Mouse (Mus musculus) embryo, embryonic 10 days (tissue): Measurements from ENCODE around the gene Eya4.

Experiments used
- DNase-seq: peaks from one replicate; pipeline ENCODE4 v3.0.0-alpha.2; 2015; ENCODE audit warnings: low spot score

Gene Eya4

DNA sequence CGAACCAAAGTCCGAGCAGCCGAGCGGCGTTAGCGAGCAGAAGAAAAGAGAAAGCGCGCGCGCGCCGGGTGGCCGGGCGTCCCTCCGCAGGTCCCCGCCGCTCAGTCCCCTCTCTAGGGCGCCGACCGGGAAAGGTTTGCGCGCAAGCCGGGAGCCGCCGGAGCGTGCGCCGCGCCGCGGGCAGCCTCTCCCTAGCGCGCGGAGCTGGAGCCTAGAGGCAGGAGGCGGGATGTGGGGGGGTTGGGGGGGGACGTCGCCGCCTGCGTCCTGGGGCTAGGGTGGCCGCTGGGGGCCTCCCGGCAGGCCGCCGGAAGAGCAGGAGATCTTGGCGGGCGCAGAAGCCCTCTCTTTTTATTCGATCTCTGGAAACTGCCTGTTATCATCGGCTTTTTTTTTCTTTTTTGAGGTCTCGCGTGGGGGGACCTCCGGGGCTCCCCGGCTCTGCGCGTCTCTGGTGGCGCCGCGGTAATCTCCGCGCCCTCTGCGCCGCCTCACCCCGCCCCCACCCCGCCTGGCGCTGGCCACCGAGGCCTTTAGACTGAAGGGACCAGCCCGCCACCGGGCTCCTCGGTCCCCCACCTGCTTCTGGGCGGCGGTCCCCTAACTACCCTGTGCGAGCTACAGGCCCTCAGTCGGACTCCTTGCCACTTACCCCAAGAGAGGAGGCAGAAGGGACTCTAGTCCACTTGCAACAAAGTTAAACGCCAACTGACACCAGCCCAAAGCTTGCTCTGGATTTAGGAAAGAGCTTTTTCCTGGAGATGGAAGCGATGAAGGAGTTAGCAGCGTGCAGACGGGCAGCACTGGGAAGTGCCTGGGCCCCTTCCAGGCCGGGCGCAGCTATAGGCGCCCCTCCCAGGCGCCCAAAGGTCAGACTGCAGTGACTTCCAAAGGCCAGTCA lies at the start of gene Eya4:
Eya4 (minus strand) TSS at position 776 of the 901 bp plus-strand sequence.
- DNase-seq, result peak; percentile 66

DNA sequence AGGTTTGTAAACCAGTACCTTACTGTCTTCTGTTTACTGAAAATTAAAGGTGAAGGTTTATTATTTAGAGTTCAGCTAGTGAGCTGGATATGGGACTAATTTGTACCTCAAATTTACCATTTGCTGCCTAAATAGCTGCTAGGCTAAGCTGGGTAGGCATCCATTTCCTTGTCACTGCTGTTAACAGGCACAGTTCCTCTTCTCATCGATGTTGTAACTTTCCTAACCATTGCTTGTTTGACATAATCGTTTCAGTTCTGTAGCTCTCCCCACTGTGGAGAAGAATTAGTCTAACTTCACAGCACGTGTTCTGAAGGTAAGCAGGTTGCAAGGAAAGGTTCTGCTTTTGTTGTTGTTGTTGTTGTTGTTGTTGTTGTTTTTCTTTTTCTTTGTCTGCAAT lies 44.8 kb upstream of the Eya4 start:
- no peak for DNase-seq

DNA sequence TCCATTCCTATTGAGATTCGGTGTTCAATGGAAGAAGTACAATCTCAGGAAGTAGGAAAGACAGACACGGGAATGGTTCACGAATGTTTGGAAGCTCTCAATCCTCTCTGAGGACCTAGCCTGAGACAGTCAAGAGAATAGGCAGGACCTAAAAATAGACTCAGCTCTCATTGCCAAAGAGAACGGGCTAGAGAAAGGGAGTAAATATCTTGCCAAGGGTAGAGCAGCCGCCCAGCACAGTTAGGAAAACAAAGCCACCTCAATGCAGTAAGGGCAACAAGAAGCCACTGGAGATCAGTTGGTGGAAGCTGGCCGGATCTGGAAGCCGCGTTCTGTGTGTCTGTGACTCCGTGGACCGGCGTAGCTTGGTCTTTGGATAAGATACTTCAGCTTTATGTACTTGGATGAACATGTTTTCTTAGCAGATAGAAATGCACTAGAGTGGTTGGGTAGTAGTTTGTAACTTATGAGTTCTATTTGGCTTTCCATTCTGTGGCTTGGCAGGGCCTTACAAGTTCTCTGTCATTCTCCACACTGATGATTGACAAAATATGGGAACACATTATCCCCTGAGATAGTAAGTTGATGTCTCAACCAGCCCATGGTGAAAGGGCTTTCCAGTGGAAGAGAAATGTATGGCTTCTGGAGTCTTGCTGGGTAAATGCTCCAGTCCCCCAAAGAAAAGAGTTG lies 44.1 kb upstream of the Eya4 start:
- DNase-seq, result no peak

DNA sequence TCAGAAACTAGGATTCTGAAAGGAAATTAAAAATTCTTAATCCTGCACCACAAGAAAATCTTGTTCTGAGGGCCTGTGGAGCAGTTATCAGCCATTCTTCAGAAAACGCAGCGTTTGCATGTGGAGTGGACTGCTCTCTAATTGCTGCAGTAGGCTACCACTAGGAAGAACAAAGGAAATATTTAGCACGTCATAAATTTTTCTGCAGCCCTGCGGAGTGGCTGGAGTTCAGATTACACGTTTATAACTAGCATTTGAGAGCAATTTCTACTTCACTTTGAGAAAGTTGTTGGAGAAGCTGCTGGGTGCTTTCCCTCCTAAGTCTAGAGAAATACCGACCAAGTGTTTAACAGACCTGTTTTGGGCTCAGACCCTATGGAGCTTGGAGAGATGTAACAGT lies 43.6 kb upstream of the Eya4 start:
- DNase-seq, result no peak

DNA sequence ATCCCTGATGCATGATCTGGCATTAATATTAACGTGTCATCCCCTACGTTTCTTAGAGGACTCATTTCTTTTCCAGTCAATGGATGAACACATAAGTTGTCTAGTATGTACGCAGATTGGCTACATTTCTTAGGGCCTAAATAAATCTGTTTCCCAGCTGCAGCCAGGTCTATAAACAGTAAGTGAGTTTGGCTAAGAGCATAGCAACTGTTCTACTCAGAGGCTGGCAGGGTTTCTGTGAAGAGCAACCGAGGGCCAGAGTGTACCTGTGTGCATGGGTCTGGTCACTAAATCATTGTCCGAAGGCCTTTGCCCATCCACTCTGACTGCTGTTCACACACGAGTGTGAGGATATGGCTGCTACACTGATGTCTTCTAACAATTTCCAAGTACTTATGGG lies 13.3 kb upstream of the Eya4 start:
- no peak for DNase-seq

DNA sequence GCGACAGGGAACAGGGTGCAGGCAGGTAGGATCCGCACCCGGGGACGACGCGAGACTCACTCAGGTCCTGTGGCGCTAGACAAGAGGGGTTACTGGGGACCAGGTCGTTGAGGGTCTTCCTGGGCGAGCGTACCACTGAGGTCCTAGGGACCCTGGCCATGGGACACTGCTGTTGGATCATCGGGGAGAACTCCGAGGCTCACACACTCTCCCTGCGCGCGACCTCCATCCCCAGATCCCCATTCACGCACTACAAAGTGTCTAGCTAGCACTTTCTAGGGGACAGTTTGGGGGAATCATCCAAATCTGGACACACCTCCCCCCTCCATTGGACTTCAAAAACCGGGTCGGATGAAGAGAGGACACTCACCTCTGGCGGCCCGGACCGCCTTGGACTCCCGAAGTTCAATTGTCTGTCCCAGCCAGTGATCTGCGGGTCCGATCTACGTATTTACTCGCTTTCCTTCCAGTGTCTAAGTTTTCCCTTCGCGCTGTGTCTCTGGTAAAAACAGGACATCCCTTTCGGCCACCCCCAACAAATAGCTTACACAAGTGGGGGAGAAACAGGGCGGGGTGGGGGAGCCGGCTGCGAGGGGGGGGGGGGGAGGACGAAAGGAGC lies 1.1 kb downstream of the Eya4 start:
- DNase-seq, result peak; percentile 61

DNA sequence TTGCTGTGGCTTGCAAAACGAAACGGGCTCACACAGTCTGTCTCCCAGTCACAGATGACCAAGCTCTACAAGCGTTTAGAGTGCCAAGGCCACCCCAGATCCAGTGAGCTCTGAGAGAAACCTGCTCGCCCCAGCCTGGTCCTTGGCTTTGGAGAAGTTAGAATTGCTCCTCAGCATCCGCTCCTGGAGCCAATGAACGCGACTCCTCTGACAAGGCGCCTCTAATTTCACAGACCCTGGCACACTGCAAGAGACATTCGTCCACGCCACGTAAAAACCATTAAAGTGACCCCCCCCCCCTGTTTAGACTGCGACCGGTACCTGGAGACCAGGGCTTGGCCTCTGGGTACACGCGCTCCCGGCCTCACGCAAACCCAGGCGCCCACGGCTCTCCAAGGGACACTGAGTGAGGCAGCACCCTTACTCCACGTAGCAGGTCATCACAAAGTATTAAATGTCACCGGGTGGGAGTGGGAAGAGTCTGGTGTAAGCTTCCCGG lies 1.6 kb downstream of the Eya4 start:
- peak; percentile 52 for DNase-seq

DNA sequence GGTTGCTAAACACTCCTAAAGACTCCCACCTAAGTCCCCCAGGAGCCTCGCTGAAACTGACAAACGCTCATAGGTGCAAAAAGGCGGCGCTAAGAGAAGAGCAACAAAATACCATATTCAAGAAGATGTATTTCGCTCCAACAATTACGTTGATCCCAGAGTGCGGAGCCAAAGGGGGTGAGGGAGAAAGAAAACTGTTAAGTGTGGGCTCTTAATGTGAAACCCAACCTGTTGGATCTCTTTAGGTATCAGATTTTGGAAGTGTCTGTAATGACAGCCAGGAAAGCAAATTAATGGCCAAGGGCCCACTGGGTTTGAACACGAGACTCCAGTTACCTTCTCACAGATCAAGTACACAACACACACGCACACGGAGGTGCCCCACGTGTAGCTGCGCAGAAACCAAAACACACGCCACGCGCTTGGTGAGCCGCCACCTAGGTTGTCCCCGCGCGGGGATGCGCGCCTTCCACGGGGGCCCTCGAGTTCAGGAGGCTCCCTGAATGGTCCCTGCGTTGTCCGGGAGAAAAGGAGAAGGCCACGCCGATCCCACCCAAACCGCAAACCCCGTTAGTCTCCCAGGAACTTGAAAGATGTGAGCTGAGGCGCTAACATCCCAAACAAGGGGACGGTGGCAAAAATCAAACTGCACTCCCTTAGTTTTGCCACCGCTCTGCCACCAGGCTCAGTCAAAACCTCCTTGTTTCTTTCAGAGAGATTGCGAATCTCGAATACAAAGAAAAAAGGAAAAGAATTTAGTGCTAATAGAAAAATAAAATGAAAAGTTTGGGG lies 2.3 kb downstream of the Eya4 start:
- peak; percentile 35 for DNase-seq

DNA sequence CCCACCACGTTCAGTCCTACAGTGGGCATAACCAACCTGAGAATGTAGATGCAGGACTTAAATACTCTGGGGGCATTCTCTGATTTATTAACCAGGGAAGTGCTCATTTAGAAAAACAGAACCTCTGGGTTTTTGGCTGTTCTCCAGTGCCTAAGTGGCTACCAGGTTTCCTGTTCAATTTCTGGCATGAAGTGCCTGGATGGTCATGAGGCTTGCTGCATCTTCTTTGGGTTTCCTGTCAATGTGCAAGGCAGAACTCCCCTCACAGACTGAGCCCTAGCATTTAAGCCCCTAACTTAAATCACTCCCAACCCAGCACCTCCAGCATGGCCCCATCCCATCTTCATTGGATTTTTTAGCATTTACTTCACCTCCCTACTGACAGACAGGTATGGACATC lies 13.3 kb downstream of the Eya4 start:
- DNase-seq, result no peak

DNA sequence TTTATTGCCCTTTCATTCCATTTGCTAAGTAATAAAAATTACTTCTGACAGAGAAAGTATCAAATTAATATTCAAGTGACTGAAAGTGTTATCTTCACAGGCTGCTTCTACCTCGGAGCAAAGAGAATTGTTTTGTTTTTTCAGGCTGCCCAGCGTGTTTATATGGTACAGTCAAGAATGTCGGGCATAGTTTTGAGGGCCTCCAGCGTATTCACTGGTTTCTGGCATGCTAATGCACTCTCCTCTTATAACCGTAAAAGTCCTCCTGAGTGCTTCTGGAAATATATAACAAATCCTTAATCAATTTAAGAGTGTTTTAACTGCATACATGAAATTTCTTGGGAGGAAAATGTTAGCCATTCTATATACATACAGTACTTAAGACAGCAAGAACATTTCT lies 17.8 kb downstream of the Eya4 start:
- DNase-seq, result no peak

DNA sequence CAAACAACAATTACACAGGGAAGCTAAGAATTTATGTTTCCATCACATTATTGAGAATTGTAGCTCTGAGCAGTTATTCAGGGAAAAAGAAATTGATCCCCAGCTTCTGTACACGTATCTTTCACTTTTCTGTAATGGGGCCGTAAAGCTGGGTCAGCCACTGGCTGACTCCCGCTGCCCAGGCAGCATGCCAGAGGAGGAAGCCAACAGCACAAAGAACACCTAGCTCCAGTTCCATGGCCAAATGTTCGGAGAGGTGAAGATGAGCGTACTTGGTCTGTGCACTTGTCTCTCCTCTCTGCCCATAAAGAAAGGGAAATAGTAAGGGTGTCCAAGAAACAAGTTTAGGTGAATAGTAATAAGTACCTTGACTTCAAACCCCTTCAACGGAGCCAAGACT lies 22.9 kb downstream of the Eya4 start:
- no peak for DNase-seq

DNA sequence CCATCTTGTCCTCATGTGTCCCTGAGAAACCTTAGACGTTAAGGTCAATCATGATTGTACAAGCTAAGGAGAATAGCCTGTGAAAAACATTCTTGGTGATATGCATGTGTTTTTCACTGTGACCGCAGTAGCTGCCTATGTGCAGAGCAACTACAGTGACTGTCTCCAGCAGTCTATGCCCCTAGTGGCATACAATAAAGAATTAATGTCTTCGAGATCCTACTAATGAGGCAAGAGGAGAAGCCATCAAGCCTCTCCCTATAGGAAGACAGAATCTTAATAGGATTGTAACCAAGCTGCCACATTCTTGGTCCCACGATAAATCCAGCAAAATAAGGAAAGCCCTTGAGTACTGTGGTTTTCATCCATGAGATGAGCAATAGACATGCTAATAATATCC lies 28.3 kb downstream of the Eya4 start:
- DNase-seq, result no peak

DNA sequence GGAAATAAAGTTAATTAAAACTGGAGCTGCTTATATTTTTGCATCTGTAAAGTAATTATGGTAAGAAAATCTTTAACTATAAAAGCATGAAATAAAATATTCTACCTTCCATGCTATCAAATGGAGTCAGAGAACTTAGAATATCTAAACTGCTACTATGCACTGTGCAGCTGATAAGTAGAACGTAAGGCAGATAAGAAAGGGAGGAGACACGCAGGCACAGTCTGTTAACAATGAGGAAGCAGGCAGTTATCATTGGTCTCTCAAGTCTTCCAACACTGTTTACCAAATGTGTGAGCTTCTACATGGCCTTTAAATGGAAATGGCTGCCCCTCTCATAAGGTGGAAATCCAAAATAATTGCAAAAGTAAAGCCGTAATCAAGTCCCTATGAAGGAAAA lies 55.0 kb downstream of the Eya4 start:
- DNase-seq, result no peak

DNA sequence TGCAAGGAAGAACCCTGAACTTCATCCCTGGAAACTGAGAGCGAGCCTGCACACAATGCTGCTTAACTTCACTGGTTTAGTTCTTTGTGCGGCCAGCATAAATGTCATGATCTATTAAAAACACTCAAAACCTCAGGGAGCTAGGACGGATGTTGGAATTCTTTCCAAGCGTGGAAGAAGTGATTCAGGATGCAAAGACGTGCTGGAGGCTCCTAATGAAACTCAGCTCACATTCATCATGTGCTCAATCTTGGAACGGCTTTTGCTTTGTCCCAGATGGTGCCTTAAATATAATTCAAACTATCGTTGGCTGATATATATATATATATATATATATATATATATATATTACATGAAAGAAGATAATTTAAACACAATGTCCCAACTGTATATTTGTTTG lies 58.1 kb downstream of the Eya4 start:
- DNase-seq, result no peak

DNA sequence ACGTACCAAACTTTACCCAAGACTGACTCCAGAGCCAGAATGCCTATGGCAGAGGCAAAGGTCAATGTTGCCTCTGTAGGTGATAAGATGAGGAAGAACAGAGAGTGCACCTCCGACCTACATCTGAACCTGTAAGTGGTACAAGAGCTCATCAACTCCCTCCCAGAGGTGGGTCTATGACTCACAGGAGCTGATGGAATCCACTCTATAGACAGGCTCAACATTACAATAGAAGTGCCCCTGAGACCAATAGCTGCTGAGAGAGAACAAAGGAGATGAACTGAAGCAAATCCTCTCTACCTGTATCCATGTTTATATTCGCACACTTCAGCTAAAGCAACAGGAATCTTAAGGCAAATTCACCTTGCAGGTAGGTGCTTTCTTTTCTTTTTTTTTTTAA lies 73.2 kb downstream of the Eya4 start:
- no peak for DNase-seq

DNA sequence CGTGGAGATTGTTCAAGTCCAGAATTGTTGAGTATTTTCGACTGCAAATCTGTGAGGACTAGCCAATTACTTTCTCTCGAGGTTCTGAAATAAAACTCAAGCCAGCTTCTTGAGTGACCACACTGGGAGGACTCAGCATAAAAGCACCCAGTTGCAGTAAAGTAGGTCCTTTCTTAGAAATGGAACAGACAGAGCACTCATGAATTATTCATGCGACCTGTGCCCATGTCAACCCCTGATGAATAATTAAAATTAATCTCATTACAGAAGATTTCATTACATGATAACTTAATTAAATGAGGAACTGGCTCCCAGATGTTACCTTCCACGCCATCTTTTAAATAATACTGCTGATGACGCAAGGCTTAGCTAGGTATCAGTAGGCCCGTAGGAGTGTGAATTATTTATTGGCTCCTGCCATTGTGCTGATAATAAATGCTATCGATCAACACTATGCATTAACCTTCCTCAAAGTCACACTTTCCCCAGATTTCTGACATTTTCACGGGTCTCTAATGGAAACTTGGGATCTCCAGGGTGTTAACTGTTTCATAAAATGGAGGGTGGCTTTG lies 79.5 kb downstream of the Eya4 start:
- no peak for DNase-seq

DNA sequence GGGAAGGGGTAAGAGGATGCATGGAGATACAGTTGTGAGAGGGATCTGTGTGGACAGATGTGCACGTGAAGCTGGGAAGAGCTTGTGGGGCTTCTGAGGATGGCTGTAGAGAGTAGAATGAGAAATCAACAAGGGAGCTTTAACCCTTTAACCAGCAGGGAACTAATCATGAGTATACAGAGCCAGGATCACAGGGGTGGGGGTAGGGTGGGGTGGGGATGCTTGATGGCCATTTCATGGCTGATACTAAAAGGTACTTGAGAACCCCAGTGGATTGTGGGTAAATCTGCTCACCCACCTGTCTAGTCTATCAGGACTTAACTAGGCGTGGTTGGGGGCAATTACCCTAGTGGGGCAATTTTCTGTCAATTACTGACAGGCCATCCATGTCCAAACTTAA lies 80.1 kb downstream of the Eya4 start:
- DNase-seq, result no peak

DNA sequence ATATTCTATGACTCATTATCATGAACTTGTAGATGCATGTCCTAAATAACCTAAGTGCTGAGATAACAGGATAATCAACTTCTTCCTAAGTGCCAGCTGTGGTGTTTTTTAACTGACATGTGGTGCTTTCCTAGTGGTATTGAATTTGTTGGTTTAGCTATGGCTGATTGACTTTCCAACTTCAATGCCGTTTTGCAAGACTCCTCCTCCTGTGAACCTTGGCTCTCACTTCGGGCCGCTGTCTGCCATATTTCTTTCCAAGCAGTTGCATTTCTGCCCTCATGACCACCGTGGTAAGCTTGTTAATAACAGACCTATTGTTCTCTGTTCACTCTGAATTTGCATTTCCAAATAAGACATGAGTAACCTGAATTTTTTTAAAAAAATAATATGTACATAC lies 98.4 kb downstream of the Eya4 start:
- DNase-seq, result peak; percentile 13

DNA sequence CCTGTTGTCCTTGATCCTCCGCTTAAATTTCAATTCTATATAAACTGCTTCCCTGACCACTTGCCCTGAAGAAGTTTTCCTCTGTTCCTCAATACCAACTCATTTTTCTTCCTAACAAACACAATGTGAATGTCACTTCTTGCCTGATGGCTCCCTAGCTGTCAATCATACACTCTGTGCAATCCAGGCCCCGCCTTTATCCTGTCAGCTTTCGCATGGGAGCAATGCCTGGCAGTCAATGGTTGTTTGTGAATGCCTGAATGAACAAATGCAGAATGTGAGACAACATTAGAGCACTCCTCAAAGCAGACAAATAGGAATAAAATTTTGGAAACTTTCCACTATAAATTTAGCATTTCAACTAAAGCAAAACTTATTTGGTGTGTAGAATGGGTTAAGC lies 104.1 kb downstream of the Eya4 start:
- no peak for DNase-seq

DNA sequence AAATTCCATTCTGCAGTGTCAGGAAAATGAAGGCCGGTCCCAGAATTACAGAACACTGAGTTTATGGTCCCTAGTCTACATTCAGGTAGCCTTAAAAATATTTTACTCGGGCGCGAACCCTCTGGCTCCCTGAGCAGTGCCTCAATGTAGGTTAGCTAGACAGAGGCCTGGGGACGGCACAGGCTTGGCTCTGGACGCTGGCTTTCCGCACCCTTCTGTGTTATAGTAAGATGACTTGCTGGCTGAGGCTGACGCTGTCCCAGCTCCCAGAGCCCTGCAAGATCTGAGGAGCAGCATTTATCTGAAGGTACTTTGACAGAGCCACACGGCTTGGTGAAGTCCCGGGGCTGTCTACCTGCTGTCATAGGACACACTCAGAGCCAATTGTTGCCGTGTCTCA lies 113.7 kb downstream of the Eya4 start:
- no peak for DNase-seq

DNA sequence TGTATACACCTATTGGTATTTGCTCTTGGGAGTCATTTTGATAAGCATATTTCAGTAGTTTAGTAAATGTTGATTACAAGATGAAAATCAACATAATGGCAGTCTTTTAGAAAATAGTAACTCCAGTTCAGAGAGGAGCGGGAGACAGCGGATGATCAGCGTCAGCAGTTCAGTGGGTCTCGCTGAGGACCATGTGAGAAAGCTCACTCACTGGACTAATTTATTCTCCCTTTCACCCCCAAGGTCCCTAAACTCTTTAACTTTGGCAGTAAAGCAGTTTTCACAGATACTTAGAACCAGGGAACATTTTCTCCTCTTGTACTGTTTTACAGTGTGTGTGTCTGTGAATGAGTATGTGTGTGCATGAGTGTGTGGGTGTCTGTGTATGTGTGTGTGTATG lies 115.2 kb downstream of the Eya4 start:
- no peak for DNase-seq

DNA sequence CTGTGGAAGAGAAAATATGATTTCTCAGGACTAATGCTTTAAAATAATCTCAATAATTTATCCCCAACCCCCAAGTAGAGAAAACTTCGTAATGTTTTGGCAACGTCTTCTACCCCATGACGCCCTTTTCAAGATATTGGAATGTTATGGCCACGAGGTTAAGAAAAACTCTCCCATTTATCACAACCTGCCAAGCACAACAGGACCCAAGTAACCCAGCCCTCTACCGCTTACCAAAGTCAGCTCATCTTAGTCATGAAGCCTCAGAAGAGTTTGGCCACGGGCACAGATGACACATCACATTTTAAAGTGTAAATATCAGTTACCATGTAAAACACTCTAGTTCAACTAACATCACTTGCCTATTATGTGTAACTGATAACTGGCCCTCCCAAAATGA lies 117.2 kb downstream of the Eya4 start:
- no peak for DNase-seq
